Mouse (Mus musculus): Measurements from ENCODE around the gene Tmigd1. TPM values are rescaled to one million over a fixed set of nuclear protein-coding genes. Genes with fewer than 3 reads are reported as not detected.

Gene Tmigd1
- 0.11 and 0.46 TPM in 2 replicates for polyA plus RNA-seq (2012; rRNA removed)

GRCm38 (mm10) chr11:76901579-76902361 is at the start of gene Tmigd1:
Gene Tmigd1 (plus strand): TSS chr11:76902159.
- DNase-seq = no peak
- 84% methylated on average over 7 of the region's 7 CpGs for WGBS
- TF ChIP-seq CTCF (IDR thresholded peaks at IDR 0.05; ENCODE audit: borderline replicate concordance, control insufficient read depth, extremely low read depth, insufficient read depth, low read length, poor library complexity) = no peak
- no peak for TF ChIP-seq POLR2A (IDR thresholded peaks at IDR 0.05; ENCODE audit: control insufficient read depth, extremely low read depth, insufficient read depth, low read length, poor library complexity)
- H3K4me3 ChIP-seq (ENCODE audit: control insufficient read depth, insufficient read depth, low read length) = no peak within 1 kb of the TSS
- H3K27ac ChIP-seq (ENCODE audit: control insufficient read depth, insufficient read depth, low read length) = no peak within 1 kb of the TSS
- no peaks in the 10 kb centered on the region for H3K27me3 ChIP-seq (ENCODE audit: control insufficient read depth, insufficient read depth, low read length)
- no peaks in the 10 kb centered on the region for H3K4me1 ChIP-seq (replicated peaks; ENCODE audit: control insufficient read depth, insufficient read depth, low read length)
- H3K36me3 ChIP-seq (ENCODE audit: control insufficient read depth, insufficient read depth, low read length) = no peaks in the 10 kb centered on the region

- DNase-seq = no peak
- WGBS = 93% methylated on average over 17 of the region's 17 CpGs
- Histone ChIP-seq H3K36me3 (ENCODE audit: control insufficient read depth, insufficient read depth, low read length) (no peaks in the 10 kb centered on the region), H3K27ac (ENCODE audit: control insufficient read depth, insufficient read depth, low read length) (no peak overlapping the region), H3K4me3 (ENCODE audit: control insufficient read depth, insufficient read depth, low read length) (no peak overlapping the region), H3K4me1 (replicated peaks; ENCODE audit: control insufficient read depth, insufficient read depth, low read length) (no peaks in the 10 kb centered on the region), H3K27me3 (ENCODE audit: control insufficient read depth, insufficient read depth, low read length) (no peaks in the 10 kb centered on the region; the same call in 1 of the 2 replicates)
- TF ChIP-seq POLR2A (IDR thresholded peaks at IDR 0.05; ENCODE audit: control insufficient read depth, extremely low read depth, insufficient read depth, low read length, poor library complexity) (no peak), CTCF (IDR thresholded peaks at IDR 0.05; ENCODE audit: borderline replicate concordance, control insufficient read depth, extremely low read depth, insufficient read depth, low read length, poor library complexity) (no peak)
These were observed 47.3 kb upstream of the Tmigd1 start for GRCm38 (mm10) chr11:76854475-76855341.

GRCm38 (mm10) chr11:76856601-76857000 is 45.4 kb upstream of the Tmigd1 start:
- DNase-seq = no peak
- Histone ChIP-seq H3K27me3 (ENCODE audit: control insufficient read depth, insufficient read depth, low read length) (no peaks in the 10 kb centered on the region), H3K27ac (ENCODE audit: control insufficient read depth, insufficient read depth, low read length) (no peak overlapping the region), H3K4me1 (replicated peaks; ENCODE audit: control insufficient read depth, insufficient read depth, low read length) (no peaks in the 10 kb centered on the region), H3K36me3 (ENCODE audit: control insufficient read depth, insufficient read depth, low read length) (no peaks in the 10 kb centered on the region), H3K4me3 (ENCODE audit: control insufficient read depth, insufficient read depth, low read length) (no peak overlapping the region)
- TF ChIP-seq CTCF (IDR thresholded peaks at IDR 0.05; ENCODE audit: borderline replicate concordance, control insufficient read depth, extremely low read depth, insufficient read depth, low read length, poor library complexity) (no peak), POLR2A (IDR thresholded peaks at IDR 0.05; ENCODE audit: control insufficient read depth, extremely low read depth, insufficient read depth, low read length, poor library complexity) (no peak)
- 90% methylated on average over 2 of the region's 2 CpGs for WGBS

DNA sequence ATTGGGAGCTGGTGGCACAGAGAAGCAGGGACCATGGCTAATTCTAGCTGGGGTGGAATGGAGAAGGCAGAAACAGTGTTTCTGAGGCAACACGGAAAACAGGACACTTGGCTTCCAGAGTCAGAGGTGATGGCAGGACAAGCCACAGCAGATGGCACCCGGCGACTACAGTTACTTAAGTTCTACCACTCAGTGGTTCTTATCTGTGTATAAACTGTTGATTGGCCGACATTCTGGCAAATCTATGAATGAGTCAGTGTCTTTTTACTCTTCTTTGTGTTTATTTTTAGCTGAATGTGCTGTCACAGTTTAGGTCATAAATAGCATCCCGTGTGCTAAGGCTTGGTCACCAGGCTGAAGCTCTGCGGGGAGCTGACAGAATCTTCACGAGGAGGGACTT is 44.8 kb upstream of the Tmigd1 start:
- TF ChIP-seq CTCF (IDR thresholded peaks at IDR 0.05; ENCODE audit: borderline replicate concordance, control insufficient read depth, extremely low read depth, insufficient read depth, low read length, poor library complexity) (no peak), POLR2A (IDR thresholded peaks at IDR 0.05; ENCODE audit: control insufficient read depth, extremely low read depth, insufficient read depth, low read length, poor library complexity) (no peak)
- no peak overlapping the region for H3K27ac ChIP-seq (ENCODE audit: control insufficient read depth, insufficient read depth, low read length)
- DNase-seq = no peak
- 92% methylated on average over 7 of the region's 7 CpGs for WGBS
- H3K27me3 ChIP-seq (ENCODE audit: control insufficient read depth, insufficient read depth, low read length) = no peaks in the 10 kb centered on the region
- no peaks in the 10 kb centered on the region for H3K36me3 ChIP-seq (ENCODE audit: control insufficient read depth, insufficient read depth, low read length)
- no peaks in the 10 kb centered on the region for H3K4me1 ChIP-seq (replicated peaks; ENCODE audit: control insufficient read depth, insufficient read depth, low read length)
- no peak overlapping the region for H3K4me3 ChIP-seq (ENCODE audit: control insufficient read depth, insufficient read depth, low read length)

DNA sequence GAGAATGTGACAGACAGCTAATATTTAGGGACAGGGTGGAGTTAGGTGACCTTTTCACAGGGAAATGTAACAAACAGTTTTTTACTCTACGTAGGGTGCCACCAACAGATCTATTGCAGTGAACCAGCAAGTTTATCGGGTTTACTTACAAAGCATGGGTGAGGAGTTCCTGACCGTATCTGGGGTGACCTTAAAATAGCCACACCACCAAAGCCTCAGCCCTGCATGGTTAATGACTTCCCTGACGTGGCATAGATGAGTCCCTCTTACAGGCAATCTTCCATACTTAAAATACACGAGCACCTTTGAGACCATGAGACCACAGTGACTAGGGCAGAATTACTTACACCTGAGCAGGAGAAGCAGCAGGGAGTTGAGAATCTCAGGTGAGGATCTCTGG is 43.2 kb upstream of the Tmigd1 start:
- 30% methylated on average over 5 of the region's 5 CpGs for WGBS
- no peaks in the 10 kb centered on the region for H3K4me1 ChIP-seq (replicated peaks; ENCODE audit: control insufficient read depth, insufficient read depth, low read length)
- TF ChIP-seq CTCF (IDR thresholded peaks at IDR 0.05; ENCODE audit: borderline replicate concordance, control insufficient read depth, extremely low read depth, insufficient read depth, low read length, poor library complexity) = no peak
- no peak for TF ChIP-seq POLR2A (IDR thresholded peaks at IDR 0.05; ENCODE audit: control insufficient read depth, extremely low read depth, insufficient read depth, low read length, poor library complexity)
- H3K27ac ChIP-seq (ENCODE audit: control insufficient read depth, insufficient read depth, low read length) = no peak overlapping the region
- H3K4me3 ChIP-seq (ENCODE audit: control insufficient read depth, insufficient read depth, low read length) = no peak overlapping the region
- H3K36me3 ChIP-seq (ENCODE audit: control insufficient read depth, insufficient read depth, low read length) = no peaks in the 10 kb centered on the region
- no peaks in the 10 kb centered on the region for H3K27me3 ChIP-seq (ENCODE audit: control insufficient read depth, insufficient read depth, low read length)
- DNase-seq = no peak

- DNase-seq = no peak
- Histone ChIP-seq H3K36me3 (ENCODE audit: control insufficient read depth, insufficient read depth, low read length) (no peaks in the 10 kb centered on the region), H3K4me1 (replicated peaks; ENCODE audit: control insufficient read depth, insufficient read depth, low read length) (no peaks in the 10 kb centered on the region), H3K27ac (ENCODE audit: control insufficient read depth, insufficient read depth, low read length) (no peak overlapping the region), H3K27me3 (ENCODE audit: control insufficient read depth, insufficient read depth, low read length) (no peaks in the 10 kb centered on the region), H3K4me3 (ENCODE audit: control insufficient read depth, insufficient read depth, low read length) (no peak overlapping the region)
- TF ChIP-seq CTCF (IDR thresholded peaks at IDR 0.05; ENCODE audit: borderline replicate concordance, control insufficient read depth, extremely low read depth, insufficient read depth, low read length, poor library complexity) (no peak), POLR2A (IDR thresholded peaks at IDR 0.05; ENCODE audit: control insufficient read depth, extremely low read depth, insufficient read depth, low read length, poor library complexity) (no peak)
- 13% methylated on average over 5 of the region's 5 CpGs for WGBS
These were observed 42.7 kb upstream of the Tmigd1 start for GRCm38 (mm10) chr11:76859261-76859660.

Measured in thymus, adult 2 months (tissue).